Mouse (Mus musculus): ENCODE data around the gene Dnajc3.

DNA sequence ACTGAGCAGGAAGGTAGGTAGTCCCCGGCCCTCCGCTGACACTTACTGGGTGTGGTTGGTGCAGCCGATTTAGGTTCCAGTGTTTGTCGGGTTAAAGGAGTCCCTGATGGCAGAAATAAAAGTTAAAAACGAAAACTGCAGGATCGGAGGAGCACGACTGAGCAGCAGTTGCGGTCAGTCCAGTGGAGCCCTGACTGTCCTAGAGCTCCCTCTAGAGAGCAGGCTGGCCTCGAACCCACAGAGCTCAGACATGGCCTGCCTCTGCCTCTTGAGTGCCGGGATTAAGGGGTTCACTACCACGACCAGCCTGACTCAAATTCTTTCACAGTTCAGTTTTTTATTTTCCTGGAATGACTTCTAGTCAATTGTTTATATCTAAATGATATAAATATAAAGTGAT lies 37.8 kb upstream of the Dnajc3 start:
- TF ChIP-seq GATA1 (IDR thresholded peaks at IDR 0.05; ENCODE audit: borderline replicate concordance, low read length) (no peak), FLI1 (IDR thresholded peaks at IDR 0.05; ENCODE audit: low read length) (no peak)

Data from megakaryocyte, embryonic 14.5 days (primary cell).